Mouse (Mus musculus) heart, adult 2 months (tissue): ENCODE measurements around the gene Pigq.

Experiments
- CTCF ChIP-seq: fragments of 200-600 bp; IDR thresholded peaks from 2 replicates; pipeline ENCODE4 v1.8.1; 2022; ENCODE audit warnings: antibody characterized with exemption, mild to moderate bottlenecking, moderate library complexity
- EP300 ChIP-seq: fragments of 200-500 bp; IDR thresholded peaks from 2 replicates; pipeline ENCODE4 v1.6.1; 2011; ENCODE audit warnings: low read depth, low read length, control low read depth; ENCODE audit not compliant: insufficient read depth
- POLR2A ChIP-seq: fragments of 200-500 bp; IDR thresholded peaks from 2 replicates; pipeline ENCODE4 v1.6.1; 2011; ENCODE audit warnings: mild to moderate bottlenecking, low read depth, low read length, control low read depth; ENCODE audit not compliant: insufficient read depth

- TF ChIP-seq CTCF (no peak), POLR2A (no peak), EP300 (no peak)
Measured at GRCm38 (mm10) chr17:25944366-25945163, at the start of gene Pigq, which contains the start of gene Nhlrc4.
